Mouse (Mus musculus) forebrain, postnatal 0 days (tissue): ENCODE measurements at regions not wholly inside any gene's neighbourhood (a gene's known extent, or its start where the extent isn't known, plus 50 kb on each side); places are given as distances from the start of the nearest gene placed in this dataset.
A peak's percentile ranks its signal among the peaks of the same experiment; 100 is the strongest.
"Not testable (repeated sequence)": the region's sequence is repeated elsewhere in the genome, so short reads cannot be mapped to it uniquely, and the experiment has no call there.

Source experiments
- ATAC-seq: fragments of 200-750 bp; cut with Nextera tagmentation; 2 replicates; pipeline ENCODE4 v1.8.0; 2017; ENCODE audit warnings: mild to moderate bottlenecking, moderate library complexity
- DNase-seq: peaks from one replicate; pipeline ENCODE4 v3.0.0-alpha.2; 2015
- H3K27ac ChIP-seq: fragments of 300-500 bp; sonication (generic); 2 replicates; pipeline ENCODE4 v1.5.1; 2014; ENCODE audit warnings: low read depth, mild to moderate bottlenecking, antibody characterized with exemption, low read length, moderate library complexity, mixed read lengths
- H3K27me3 ChIP-seq: fragments of 300-500 bp; sonication (generic); 2 replicates; pipeline ENCODE4 v1.6.1; 2014; ENCODE audit warnings: mild to moderate bottlenecking, low read length, mixed read lengths; ENCODE audit not compliant: insufficient read depth
- H3K36me3 ChIP-seq: fragments of 300-500 bp; sonication (generic); 2 replicates; pipeline ENCODE4 v1.6.1; 2014; ENCODE audit warnings: mild to moderate bottlenecking, moderate library complexity; ENCODE audit not compliant: insufficient read depth
- H3K4me1 ChIP-seq: fragments of 300-500 bp; sonication (generic); 2 replicates; pipeline ENCODE4 v1.6.1; 2014; ENCODE audit warnings: antibody characterized with exemption; ENCODE audit not compliant: insufficient read depth
- H3K4me2 ChIP-seq: fragments of 300-500 bp; sonication (generic); 2 replicates; pipeline ENCODE4 v1.6.1; 2014; ENCODE audit warnings: low read depth, mild to moderate bottlenecking, moderate library complexity
- H3K4me3 ChIP-seq: fragments of 300-500 bp; sonication (generic); 2 replicates; pipeline ENCODE4 v1.5.1; 2014; ENCODE audit warnings: low read depth, low read length, mixed read lengths
- H3K9ac ChIP-seq: fragments of 300-500 bp; sonication (generic); 2 replicates; pipeline ENCODE4 v1.6.1; 2014; ENCODE audit warnings: mild to moderate bottlenecking
- H3K9me3 ChIP-seq: fragments of 300-500 bp; sonication (generic); 2 replicates; pipeline ENCODE4 v1.6.1; 2016; ENCODE audit warnings: low read length
- CTCF ChIP-seq: sonication (generic); IDR thresholded peaks from 2 replicates; pipeline ENCODE4 v1.5.1; 2016; ENCODE audit warnings: antibody characterized with exemption, control low read depth, low read depth
- WGBS: fragments of 180-500 bp; shearing (Covaris S2); extraction: QIAGEN DNeasy Blood & Tissue Kit; methylation state at CpG from one replicate; pipeline ENCODE4 v1.1.7; 2014; 5-methylcytosine and 5-hydroxymethylcytosine counted together

- DNase-seq: peak; percentile 38
- ATAC-seq: no peak
- no peaks in the 10 kb centered on the region for H3K27me3 ChIP-seq
- H3K9ac ChIP-seq: no peak overlapping the region
- H3K4me1 ChIP-seq: no peaks in the 10 kb centered on the region
- no peak overlapping the region for H3K4me3 ChIP-seq
- no peaks in the 10 kb centered on the region for H3K36me3 ChIP-seq
- H3K9me3 ChIP-seq: no peaks in the 10 kb centered on the region
- H3K4me2 ChIP-seq: no peak overlapping the region
- H3K27ac ChIP-seq: no peak overlapping the region
- peak; percentile 42 for TF ChIP-seq CTCF
These were observed 89.7 kb upstream of the Mageb16 start for GRCm38 (mm10) chrX:79760887-79761286.

- not testable (repeated sequence) for H3K9me3 ChIP-seq, H3K27me3 ChIP-seq, H3K27ac ChIP-seq, H3K9ac ChIP-seq, H3K4me2 ChIP-seq, H3K36me3 ChIP-seq, DNase-seq, ATAC-seq, H3K4me3 ChIP-seq, H3K4me1 ChIP-seq
- 81% methylated on average over 16 of the region's 16 CpGs for WGBS
These were observed 87.4 kb upstream of the Mageb16 start for GRCm38 (mm10) chrX:79758596-79758995.
